Mouse (Mus musculus): ENCODE measurements at regions not wholly inside any gene's neighbourhood (a gene's known extent, or its start where the extent isn't known, plus 50 kb on each side); places are given as distances from the start of the nearest gene placed in this dataset.

- no peak for TF ChIP-seq CTCF (IDR thresholded peaks at IDR 0.05; ENCODE audit: low read depth)
- no peak for TF ChIP-seq EP300 (IDR thresholded peaks at IDR 0.05; ENCODE audit: low read depth)
Observed at GRCm38 (mm10) chrX:11632011-11632410, 304.4 kb downstream of the H2al1j start.

Measured in liver, embryonic 14.5 days (tissue).